Mouse (Mus musculus) c-Kit-positive CD71-negative TER-119-negative erythroid progenitor cells, embryonic 14.5 days (primary cell): ENCODE results near the gene Tmem8b.
A peak's percentile ranks its signal among the peaks of the same experiment; 100 is the strongest.

Experiments
- DNase-seq: peaks from one replicate; pipeline ENCODE4 v3.0.0-alpha.2; 2013; ENCODE audit warnings: low read depth

The Tmem8b gene

DNA sequence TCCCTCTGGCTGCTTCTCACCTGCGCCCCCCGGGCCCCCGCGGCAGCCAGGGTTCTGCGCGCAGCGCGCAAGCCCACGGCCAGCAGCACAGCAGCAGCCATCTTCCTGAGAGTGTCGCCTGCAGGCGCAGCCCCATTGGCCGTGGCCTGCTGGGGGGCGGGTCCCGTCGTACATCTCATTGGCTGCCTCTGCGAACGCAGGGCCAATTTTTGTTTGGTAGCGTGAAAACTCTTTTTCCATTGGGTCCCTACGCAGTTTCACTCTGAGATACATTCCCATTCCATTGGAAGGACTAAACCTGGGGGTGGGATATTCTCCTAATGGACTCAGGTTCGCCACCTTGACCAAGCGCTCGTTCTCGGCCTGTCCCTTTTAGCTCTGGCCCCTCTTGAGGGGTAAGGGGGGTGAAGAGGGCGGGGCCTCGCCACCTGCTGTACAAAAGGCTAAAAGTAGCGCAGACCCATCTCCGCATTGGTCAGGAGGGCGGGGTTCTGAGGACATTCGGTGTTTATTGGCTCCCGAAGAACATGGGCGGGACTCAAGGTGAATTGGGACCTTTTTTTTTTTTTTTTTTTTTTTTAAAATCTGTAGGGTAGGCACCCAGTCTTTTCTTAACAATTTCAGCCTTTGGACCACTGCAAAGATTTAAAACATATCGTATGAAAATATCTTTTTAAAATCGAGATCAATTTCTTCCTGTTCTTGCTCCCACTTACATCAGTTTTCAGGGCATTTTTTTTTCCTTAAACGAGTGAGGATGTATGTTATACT is 12.2 kb upstream of the Tmem8b start, which contains the start of gene Hint2:
TSS of gene Hint2 (minus strand) at position 128 of the 771 bp plus-strand sequence.
- peak; percentile 87 for DNase-seq

GRCm38 (mm10) chr4:43657146-43657545 is 11.6 kb upstream of the Tmem8b start:
- no peak for DNase-seq

DNA sequence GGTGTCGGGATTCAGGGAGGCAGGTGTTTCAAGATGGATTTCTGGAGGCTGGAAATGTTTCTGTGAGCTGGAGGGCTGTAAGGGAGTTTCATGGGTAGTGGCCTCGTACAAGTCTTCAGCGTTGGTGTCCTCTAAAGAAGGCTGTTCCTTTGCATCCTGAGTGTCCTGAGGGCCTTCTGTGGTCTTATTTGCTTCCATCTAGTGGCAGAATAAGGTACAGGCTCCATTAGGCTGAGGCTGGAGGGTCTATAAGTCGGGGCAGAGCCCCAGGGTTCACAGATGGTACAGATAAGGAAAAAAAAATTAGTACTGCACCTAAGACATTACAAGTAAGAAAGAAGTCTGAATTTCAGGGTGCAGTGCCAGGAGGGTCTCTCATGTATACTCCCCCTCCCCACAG is 2.4 kb upstream of the Tmem8b start:
- no peak for DNase-seq

DNA sequence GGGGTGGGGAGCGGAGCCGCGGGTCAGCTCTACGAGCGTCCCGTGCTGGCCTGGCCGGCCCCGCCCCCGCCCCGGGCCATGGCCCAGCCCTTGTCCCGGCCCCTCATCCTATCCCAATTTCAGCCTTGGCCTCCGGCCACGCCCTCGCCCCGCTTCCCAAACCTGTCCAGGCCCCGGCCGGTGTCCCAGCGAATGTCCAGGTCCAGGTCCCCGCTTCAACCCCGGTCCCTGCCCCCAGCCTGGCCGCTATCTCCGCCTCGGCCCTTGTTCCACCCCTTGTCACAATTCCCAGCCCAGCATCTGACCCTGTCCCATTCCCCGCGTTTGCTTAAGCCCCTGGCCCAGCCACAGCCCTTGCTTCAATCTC is 640 bp downstream of the Tmem8b start:
- DNase-seq = no peak

DNA sequence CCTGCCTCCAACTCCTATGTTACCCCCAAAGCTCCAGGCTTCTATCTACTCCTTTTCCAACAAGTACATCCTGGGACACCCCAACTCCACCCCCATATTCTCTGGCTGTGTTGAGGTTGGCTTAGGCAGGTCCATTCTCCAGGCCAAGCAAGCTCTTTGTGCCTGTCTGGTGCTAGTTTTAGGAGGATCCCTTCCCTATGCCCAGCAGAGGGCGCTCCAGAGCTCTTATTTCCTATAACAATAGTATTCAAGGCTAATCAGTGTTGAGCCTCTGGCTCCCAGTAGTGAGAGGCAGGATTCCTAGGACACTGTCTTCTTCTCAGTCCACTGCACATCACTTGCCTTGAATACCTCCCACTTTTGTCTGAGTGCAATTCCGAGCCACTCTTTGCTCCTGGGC is 3.3 kb downstream of the Tmem8b start:
- DNase-seq = peak; percentile 93

GRCm38 (mm10) chr4:43673703-43674102 is 4.9 kb downstream of the Tmem8b start:
- no peak for DNase-seq

- DNase-seq = no peak
Observed at GRCm38 (mm10) chr4:43674974-43675373, 6.2 kb downstream of the Tmem8b start.

DNA sequence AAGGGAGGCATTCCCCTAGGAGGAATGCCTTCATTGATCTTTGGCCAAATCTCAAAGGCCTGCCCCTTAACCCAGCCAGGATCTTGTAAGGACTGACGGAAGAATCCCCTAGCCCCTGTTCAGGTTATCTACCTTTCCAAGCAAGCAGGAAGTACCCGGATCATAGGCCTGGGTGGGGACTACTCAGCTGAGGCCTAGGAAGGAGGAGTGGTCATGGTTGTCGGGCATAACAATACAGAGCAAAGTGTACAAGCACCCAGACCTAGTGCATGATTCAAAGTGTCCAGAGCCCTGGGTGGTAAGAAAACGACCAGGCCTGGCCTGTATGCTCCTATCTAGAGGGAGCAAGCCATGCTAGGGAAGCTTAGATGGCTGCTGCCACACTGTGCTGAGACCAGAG is 6.8 kb downstream of the Tmem8b start:
- no peak for DNase-seq

DNA sequence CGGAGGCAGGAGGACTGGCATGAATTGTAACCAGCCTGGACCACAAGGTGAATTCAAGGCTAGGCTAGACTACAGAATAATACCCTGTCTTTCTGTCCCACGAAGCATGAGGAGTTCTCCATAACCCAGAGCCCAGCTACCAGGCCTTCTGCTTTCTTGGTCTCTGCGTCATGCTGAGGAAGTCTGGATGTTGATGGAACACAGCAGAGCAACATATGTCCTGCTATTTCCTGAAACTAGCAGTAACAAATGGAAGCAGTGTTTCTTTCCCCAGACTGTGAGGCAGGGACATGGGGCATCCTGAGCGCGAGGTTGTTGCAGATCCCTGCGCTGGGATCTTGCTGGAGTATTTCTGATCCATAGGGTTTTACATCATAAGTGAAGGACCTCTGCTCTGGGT is 9.8 kb downstream of the Tmem8b start:
- no peak for DNase-seq

GRCm38 (mm10) chr4:43679416-43680043 is 10.8 kb downstream of the Tmem8b start:
- no peak for DNase-seq

DNA sequence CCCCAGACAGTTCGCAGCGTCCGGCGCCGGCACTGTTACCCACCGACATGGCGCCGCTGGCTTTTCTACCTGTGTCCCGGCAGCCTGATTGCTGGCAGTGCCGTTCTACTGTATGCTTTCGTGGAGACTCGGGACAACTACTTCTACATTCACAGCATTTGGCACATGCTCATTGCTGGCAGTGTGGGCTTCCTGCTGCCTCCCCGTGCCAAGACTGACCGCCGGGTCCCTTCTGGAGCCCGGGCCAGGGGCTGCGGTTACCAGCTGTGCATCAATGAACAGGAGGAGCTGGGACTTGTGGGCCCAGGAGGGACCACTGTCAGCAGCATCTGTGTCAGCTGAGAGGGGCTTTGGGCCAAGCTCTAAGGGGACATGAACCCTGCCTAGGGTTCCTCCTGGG is 21.2 kb downstream of the Tmem8b start:
- DNase-seq = no peak

GRCm38 (mm10) chr4:43691026-43691425 is 22.3 kb downstream of the Tmem8b start:
- no peak for DNase-seq

- DNase-seq = no peak
Observed at GRCm38 (mm10) chr4:43693806-43694241, 25.1 kb downstream of the Tmem8b start.

DNA sequence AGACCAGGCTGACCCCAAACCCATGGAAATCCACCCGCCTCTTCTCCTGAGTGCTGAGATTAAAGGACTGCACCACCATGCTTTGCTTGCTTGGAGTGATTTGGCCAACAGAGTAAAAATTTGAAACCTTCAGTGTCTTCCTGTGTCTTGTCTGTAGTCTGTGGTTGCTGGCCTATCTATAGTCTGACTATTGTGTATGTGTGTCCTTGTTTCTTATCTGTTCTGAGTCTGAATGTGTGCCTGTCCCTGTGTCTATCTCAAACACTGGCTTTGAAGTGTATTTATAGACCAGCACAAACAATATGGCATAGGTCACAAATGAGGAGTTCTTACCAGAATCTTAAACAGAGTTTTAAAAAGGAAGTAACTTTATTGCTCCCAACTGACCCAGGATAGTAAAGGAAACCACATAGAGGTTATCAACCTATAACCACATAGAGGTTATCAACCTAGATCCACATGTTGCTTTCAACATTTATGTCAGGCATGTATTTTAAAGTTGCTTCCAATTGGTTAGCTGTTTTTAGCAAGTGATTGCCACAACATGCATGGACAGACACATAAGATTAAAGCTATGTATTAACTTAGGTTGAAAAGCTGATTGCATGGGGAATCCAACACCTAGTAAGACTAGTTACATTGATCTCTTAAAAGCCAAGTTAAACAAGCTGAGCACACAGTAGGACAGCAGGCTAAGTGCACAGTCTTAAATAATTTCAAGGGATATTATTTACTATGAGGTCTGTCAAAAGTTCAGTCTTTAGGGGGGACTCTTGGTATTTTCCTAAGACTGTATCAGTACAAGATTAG is 25.9 kb downstream of the Tmem8b start:
- no peak for DNase-seq

- DNase-seq = no peak
Observed at GRCm38 (mm10) chr4:43695249-43695671, 26.5 kb downstream of the Tmem8b start.

- DNase-seq = no peak
Observed at GRCm38 (mm10) chr4:43696561-43696960, 27.8 kb downstream of the Tmem8b start.

DNA sequence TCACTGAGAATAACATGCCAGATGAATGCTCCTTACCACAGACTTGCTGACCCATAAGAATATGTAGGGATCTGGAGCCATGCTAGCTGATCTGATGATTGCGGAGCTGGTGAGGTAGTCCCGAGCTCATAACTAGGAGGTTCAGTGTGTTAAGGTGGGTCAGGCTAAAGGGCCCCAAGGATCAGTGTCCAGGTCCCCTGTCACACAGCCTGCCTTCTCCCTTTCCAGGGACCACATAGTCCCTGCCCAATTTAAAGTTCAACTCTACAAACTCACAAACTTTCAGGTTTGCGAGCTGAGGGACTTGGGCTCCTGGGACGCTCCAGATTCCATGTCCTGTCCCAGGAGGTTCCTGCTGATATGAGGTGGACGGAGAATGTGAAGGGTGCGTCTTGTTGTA is 31.9 kb downstream of the Tmem8b start, which contains the start of gene Olfr70:
TSS of gene Olfr70 (minus strand) at position 101 of the 400 bp plus-strand sequence.
- DNase-seq = no peak

DNA sequence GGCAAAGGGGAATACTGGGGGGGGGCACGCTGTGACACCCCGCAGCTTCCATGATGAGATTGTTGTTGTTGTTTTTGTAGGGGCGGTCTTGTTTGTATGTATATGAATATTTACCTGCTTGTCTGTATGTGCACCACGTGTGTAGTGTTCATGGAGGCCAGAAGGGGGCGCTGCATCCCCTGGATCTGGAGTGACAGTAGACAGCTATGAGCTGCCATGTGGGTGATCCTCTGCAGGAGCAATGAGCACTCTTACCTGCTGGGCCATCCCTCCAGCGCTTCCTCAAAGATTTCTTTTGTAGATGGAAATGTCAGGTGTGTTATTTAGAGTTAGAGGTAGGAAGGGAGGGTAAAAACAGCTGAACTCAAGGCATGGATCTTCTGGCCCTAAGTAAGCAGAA is 34.7 kb downstream of the Tmem8b start:
- no peak for DNase-seq

- DNase-seq = no peak
Observed at GRCm38 (mm10) chr4:43703851-43704250, 35.1 kb downstream of the Tmem8b start.

DNA sequence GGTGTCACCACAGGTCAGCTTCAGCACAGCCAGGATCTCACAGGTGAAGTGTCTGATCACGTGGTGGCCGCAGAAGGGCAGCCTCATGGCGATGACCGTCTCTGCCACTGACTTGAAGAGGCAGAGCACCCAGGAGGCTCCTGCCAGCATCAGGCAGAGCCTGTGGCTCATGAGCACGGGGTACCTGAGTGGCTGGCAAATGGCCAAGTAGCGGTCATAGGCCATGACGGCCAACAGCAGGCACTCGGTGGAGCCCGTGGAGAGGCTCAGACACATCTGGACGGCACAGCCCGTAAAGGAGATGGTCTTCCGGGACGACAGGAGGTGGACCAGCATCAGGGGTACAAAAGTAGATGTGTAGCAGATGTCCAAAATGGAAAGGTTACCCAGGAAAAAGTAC is 37.2 kb downstream of the Tmem8b start:
- no peak for DNase-seq

- no peak for DNase-seq
Observed at GRCm38 (mm10) chr4:43709869-43710268, 41.1 kb downstream of the Tmem8b start, which contains the start of gene Olfr71. TSS of gene Olfr71 (minus strand) at chr4:43710255.

GRCm38 (mm10) chr4:43711821-43712220 is 43.0 kb downstream of the Tmem8b start:
- peak; percentile 47 for DNase-seq
